Mouse (Mus musculus) midbrain, postnatal 0 days (tissue): ENCODE measurements around the gene Fam114a2. TPM values are rescaled to one million over a fixed set of nuclear protein-coding genes. Genes with fewer than 3 reads are reported as not detected.

ENCODE experiments used
- ATAC-seq: fragments of 200-750 bp; cut with Nextera tagmentation; 2 replicates; pipeline ENCODE4 v1.8.0; 2017; ENCODE audit warnings: moderate number of reproducible peaks, mild to moderate bottlenecking, moderate TSS enrichment, moderate library complexity; ENCODE audit not compliant: low FRiP score
- DNase-seq: peaks from one replicate; pipeline ENCODE4 v3.0.0-alpha.2; 2015; ENCODE audit warnings: low spot score
- H3K27ac ChIP-seq: fragments of 300-500 bp; sonication (generic); 2 replicates; pipeline ENCODE4 v1.5.1; 2014; ENCODE audit warnings: low read depth, mild to moderate bottlenecking, low read length, mixed read lengths
- H3K27me3 ChIP-seq: fragments of 300-500 bp; sonication (generic); 2 replicates; pipeline ENCODE4 v1.6.1; 2014; ENCODE audit warnings: low read length, control low read depth, mixed read lengths; ENCODE audit not compliant: insufficient read depth
- H3K36me3 ChIP-seq: fragments of 300-500 bp; sonication (generic); 2 replicates; pipeline ENCODE4 v1.6.1; 2014; ENCODE audit warnings: low read length, control low read depth, mixed read lengths; ENCODE audit not compliant: insufficient read depth
- H3K4me1 ChIP-seq: fragments of 300-500 bp; sonication (generic); 2 replicates; pipeline ENCODE4 v1.6.1; 2014; ENCODE audit warnings: mild to moderate bottlenecking, control low read depth, antibody characterized with exemption, low read length, mixed read lengths; ENCODE audit not compliant: insufficient read depth
- H3K4me2 ChIP-seq: fragments of 300-500 bp; sonication (generic); 2 replicates; pipeline ENCODE4 v1.6.1; 2014; ENCODE audit warnings: low read depth, mild to moderate bottlenecking, low read length, mixed read lengths; ENCODE audit not compliant: poor library complexity, severe bottlenecking
- H3K4me3 ChIP-seq: fragments of 300-500 bp; sonication (generic); 2 replicates; pipeline ENCODE4 v1.5.1; 2014; ENCODE audit warnings: low read depth, mild to moderate bottlenecking, low read length, moderate library complexity
- H3K9ac ChIP-seq: fragments of 300-500 bp; sonication (generic); replicated peaks from 2 replicates; pipeline ENCODE4 v1.6.1; 2014; ENCODE audit warnings: mild to moderate bottlenecking, low read length, moderate library complexity, mixed read lengths; ENCODE audit not compliant: poor library complexity, severe bottlenecking
- H3K9me3 ChIP-seq: fragments of 300-500 bp; sonication (generic); 2 replicates; pipeline ENCODE4 v1.6.1; 2016; ENCODE audit warnings: low read length, control low read depth
- CTCF ChIP-seq: IDR thresholded peaks from 2 replicates; pipeline ENCODE4 v1.5.1; 2016; ENCODE audit warnings: antibody characterized with exemption, mild to moderate bottlenecking
- WGBS: fragments of 180-500 bp; shearing (Covaris S2); extraction: QIAGEN DNeasy Blood & Tissue Kit; methylation state at CpG from one replicate; pipeline ENCODE4 v1.1.7; 2014; 5-methylcytosine and 5-hydroxymethylcytosine counted together
- polyA plus RNA-seq: library from polyadenylated mRNA; unstranded; fragments of >200 nt; fragmentation: Nextera tagmentation; extraction: Ambion mirVana; gene quantifications from 2 replicates; pipeline ENCODE4 v1.2.1, GENCODE M21; 2015
- total RNA-seq: library from RNA; depleted of rRNA; stranded (reverse); fragments of >200 nt; gene quantifications from 2 replicates; pipeline ENCODE4 v1.2.3, GENCODE M21; 2014

Fam114a2 gene
- total and polyA plus RNA-seq, 2 experiments from 2014 or later, result 29.5 to 51.1 TPM

DNA sequence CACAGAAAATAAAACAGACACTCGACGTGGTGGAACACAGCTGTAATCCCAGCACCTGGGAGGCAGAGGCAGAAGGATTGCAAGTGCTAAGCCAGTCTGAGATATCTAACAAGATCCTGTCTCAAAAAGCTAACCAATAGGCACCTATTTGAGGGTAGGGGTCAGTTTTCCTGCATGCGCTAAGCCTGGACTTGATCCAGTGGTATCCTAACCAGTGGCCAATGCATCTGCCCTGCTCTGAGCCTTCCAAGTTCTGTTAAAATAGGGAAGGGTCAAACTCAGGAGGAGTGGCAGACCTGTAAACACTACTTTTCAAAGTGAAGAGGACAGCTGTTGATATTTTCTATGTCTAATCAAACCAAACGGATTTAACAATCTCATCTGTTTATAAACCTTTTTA, 13.9 kb upstream of the Fam114a2 start:
- Histone ChIP-seq H3K27me3 (no peaks in the 10 kb centered on the region), H3K4me1 (peaks cover 3% of the 10 kb centered on the region), H3K27ac (no peak overlapping the region), H3K4me3 (no peak overlapping the region), H3K9ac (no peak overlapping the region), H3K4me2 (no peak overlapping the region), H3K36me3 (peaks cover 15% of the 10 kb centered on the region), H3K9me3 (no peaks in the 10 kb centered on the region)
- no peak for DNase-seq
- TF ChIP-seq CTCF, result no peak
- no peak for ATAC-seq
- WGBS, result 90% methylated on average over 4 of the region's 4 CpGs

- Histone ChIP-seq H3K27me3 (no peaks in the 10 kb centered on the region), H3K9ac (no peak overlapping the region), H3K36me3 (peaks cover 15% of the 10 kb centered on the region), H3K9me3 (no peaks in the 10 kb centered on the region), H3K27ac (peak overlapping the region; percentile 40), H3K4me3 (no peak overlapping the region), H3K4me2 (no peak overlapping the region), H3K4me1 (peaks cover 3% of the 10 kb centered on the region)
- TF ChIP-seq CTCF, result no peak
- 7% methylated on average over 11 of the region's 11 CpGs for WGBS
- DNase-seq (peak; percentile 59), ATAC-seq (no peak)
Measured at GRCm38 (mm10) chr11:57531300-57531950, 13.0 kb upstream of the Fam114a2 start.

- DNase-seq, result no peak
Measured at GRCm38 (mm10) chr11:57529111-57529510, 10.7 kb upstream of the Fam114a2 start.

GRCm38 (mm10) chr11:57527506-57527905, 9.1 kb upstream of the Fam114a2 start:
- Histone ChIP-seq H3K4me3 (no peak overlapping the region), H3K27ac (no peak overlapping the region), H3K9ac (no peak overlapping the region), H3K4me1 (peaks cover 3% of the 10 kb centered on the region), H3K4me2 (no peak overlapping the region), H3K9me3 (no peaks in the 10 kb centered on the region), H3K36me3 (peaks cover 15% of the 10 kb centered on the region), H3K27me3 (no peaks in the 10 kb centered on the region)
- DNase-seq (no peak), ATAC-seq (no peak)
- WGBS, result 78% methylated on average over 4 of the region's 4 CpGs
- no peak for TF ChIP-seq CTCF

More at GRCm38 (mm10) chr11:57529111-57529510, 10.7 kb upstream of the Fam114a2 start:
- 96% methylated on average over 3 of the region's 3 CpGs for WGBS
- no peak for ATAC-seq
- Histone ChIP-seq H3K4me1 (peaks cover 3% of the 10 kb centered on the region), H3K36me3 (peaks cover 15% of the 10 kb centered on the region), H3K27ac (no peak overlapping the region), H3K4me2 (no peak overlapping the region), H3K4me3 (no peak overlapping the region), H3K9ac (no peak overlapping the region), H3K9me3 (no peaks in the 10 kb centered on the region), H3K27me3 (no peaks in the 10 kb centered on the region)
- TF ChIP-seq CTCF, result no peak

DNA sequence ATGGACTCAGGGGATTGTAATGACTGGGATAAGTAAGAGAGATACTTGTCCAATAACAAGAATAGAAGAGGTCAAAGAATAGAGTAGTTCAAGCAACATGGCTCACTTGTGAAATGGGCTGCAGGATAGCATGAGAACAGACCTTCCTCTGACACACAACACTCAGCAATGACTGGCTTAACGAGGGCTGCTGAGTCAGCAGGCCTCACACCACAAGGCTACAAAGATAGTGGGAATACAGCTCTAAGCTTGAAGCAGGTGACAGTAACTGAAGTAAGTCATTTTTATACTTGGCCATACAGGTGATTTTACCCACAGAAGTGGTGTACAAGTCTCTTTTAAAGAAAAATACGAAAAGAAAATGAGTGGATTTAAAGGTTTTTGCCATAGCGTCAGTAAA, 7.5 kb upstream of the Fam114a2 start:
- H3K4me2 ChIP-seq, result no peak overlapping the region
- no peak overlapping the region for H3K27ac ChIP-seq
- no peak for TF ChIP-seq CTCF
- H3K4me1 ChIP-seq, result peaks cover 1% of the 10 kb centered on the region; the same call in 1 of the 2 replicates
- no peak for ATAC-seq
- no peaks in the 10 kb centered on the region for H3K27me3 ChIP-seq
- 93% methylated on average over 3 of the region's 3 CpGs for WGBS
- peaks cover 12% of the 10 kb centered on the region for H3K36me3 ChIP-seq
- no peak for DNase-seq
- no peak overlapping the region for H3K9ac ChIP-seq
- no peaks in the 10 kb centered on the region for H3K9me3 ChIP-seq
- no peak overlapping the region for H3K4me3 ChIP-seq

DNA sequence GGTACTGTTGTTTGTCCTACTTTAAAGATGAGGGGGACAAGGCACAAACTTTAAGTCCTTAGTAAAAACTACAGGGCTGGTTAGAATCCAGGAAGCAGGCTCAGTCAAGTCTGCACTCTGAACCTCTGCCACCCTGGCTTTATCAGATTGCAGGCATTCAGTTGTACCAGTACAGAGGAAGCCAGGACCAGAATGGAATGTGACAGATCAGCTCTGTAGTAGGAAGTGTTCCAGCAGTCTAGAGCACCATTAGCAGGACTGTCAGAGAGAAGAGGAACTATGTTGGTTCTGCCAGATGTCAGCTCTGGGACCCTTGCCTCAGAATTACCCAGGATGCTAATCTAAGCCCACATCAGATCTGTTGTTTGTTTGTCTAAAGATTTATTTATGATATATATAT, 6.2 kb upstream of the Fam114a2 start:
- peaks cover 6% of the 10 kb centered on the region; the same call in 1 of the 2 replicates for H3K36me3 ChIP-seq
- no peak for TF ChIP-seq CTCF
- H3K27ac ChIP-seq, result no peak overlapping the region
- H3K27me3 ChIP-seq, result no peaks in the 10 kb centered on the region
- no peak overlapping the region for H3K4me3 ChIP-seq
- no peak overlapping the region for H3K4me2 ChIP-seq
- no peak for DNase-seq
- no peaks in the 10 kb centered on the region for H3K4me1 ChIP-seq
- H3K9me3 ChIP-seq, result no peaks in the 10 kb centered on the region
- H3K9ac ChIP-seq, result no peak overlapping the region
- ATAC-seq, result no peak
